Mouse (Mus musculus) embryonic facial prominence, embryonic 14.5 days (tissue): ENCODE measurements at regions not wholly inside any gene's neighbourhood (a gene's known extent, or its start where the extent isn't known, plus 50 kb on each side); places are given as distances from the start of the nearest gene placed in this dataset.

Experiments used
- ATAC-seq: fragments of 200-750 bp; cut with Nextera tagmentation; 2 replicates; pipeline ENCODE4 v1.8.0; 2017; ENCODE audit warnings: low read depth, moderate number of reproducible peaks, moderate TSS enrichment
- DNase-seq: peaks from one replicate; pipeline ENCODE4 v3.0.0-alpha.2; 2015; ENCODE audit warnings: low spot score
- H3K27ac ChIP-seq: fragments of 300-500 bp; sonication (generic); replicated peaks from 2 replicates; pipeline ENCODE4 v1.5.1; 2014; ENCODE audit warnings: low read depth, mild to moderate bottlenecking, low read length, moderate library complexity
- H3K27me3 ChIP-seq: fragments of 300-500 bp; sonication (generic); replicated peaks from 2 replicates; pipeline ENCODE4 v1.6.1; 2014; ENCODE audit warnings: low read length; ENCODE audit not compliant: control insufficient read depth, insufficient read depth
- H3K36me3 ChIP-seq: fragments of 300-500 bp; sonication (generic); 2 replicates; pipeline ENCODE4 v1.6.1; 2014; ENCODE audit warnings: low read length, mixed read lengths; ENCODE audit not compliant: control insufficient read depth, insufficient read depth
- H3K4me1 ChIP-seq: fragments of 300-500 bp; sonication (generic); 2 replicates; pipeline ENCODE4 v1.6.1; 2014; ENCODE audit warnings: antibody characterized with exemption, low read length; ENCODE audit not compliant: control insufficient read depth, insufficient read depth
- H3K4me2 ChIP-seq: fragments of 300-500 bp; sonication (generic); 2 replicates; pipeline ENCODE4 v1.6.1; 2014; ENCODE audit warnings: low read depth, mild to moderate bottlenecking, low read length, moderate library complexity, mixed read lengths
- H3K4me3 ChIP-seq: fragments of 300-500 bp; sonication (generic); 2 replicates; pipeline ENCODE4 v1.5.1; 2014; ENCODE audit warnings: low read depth, mild to moderate bottlenecking, low read length
- H3K9ac ChIP-seq: fragments of 300-500 bp; sonication (generic); 2 replicates; pipeline ENCODE4 v1.6.1; 2014; ENCODE audit warnings: low read depth, mild to moderate bottlenecking, low read length, moderate library complexity, mixed read lengths
- H3K9me3 ChIP-seq: fragments of 300-500 bp; sonication (generic); 2 replicates; pipeline ENCODE4 v1.6.1; 2016; ENCODE audit warnings: low read length; ENCODE audit not compliant: control insufficient read depth
- WGBS: fragments of 180-500 bp; shearing (Covaris S2); extraction: QIAGEN DNeasy Blood & Tissue Kit; methylation state at CpG from one replicate; pipeline ENCODE4 v1.1.7; 2014; 5-methylcytosine and 5-hydroxymethylcytosine counted together

GRCm38 (mm10) chr2:11960777-11961176 is 183.1 kb downstream of the Ankrd16 start:
- WGBS: 81% methylated on average over 3 of the region's 3 CpGs
- Histone ChIP-seq H3K4me1 (no peaks in the 10 kb centered on the region), H3K36me3 (no peaks in the 10 kb centered on the region), H3K27ac (no peak overlapping the region), H3K9ac (no peak overlapping the region), H3K9me3 (no peaks in the 10 kb centered on the region), H3K4me2 (no peak overlapping the region), H3K27me3 (no peaks in the 10 kb centered on the region), H3K4me3 (no peak overlapping the region)
- ATAC-seq (no peak), DNase-seq (no peak)

- 14% methylated on average over 3 of the region's 3 CpGs for WGBS
- no peak overlapping the region for H3K4me3 ChIP-seq
- H3K36me3 ChIP-seq: no peaks in the 10 kb centered on the region
- no peaks in the 10 kb centered on the region for H3K9me3 ChIP-seq
- DNase-seq: peak; percentile 25
- no peak for ATAC-seq
- no peak overlapping the region for H3K9ac ChIP-seq
- H3K4me2 ChIP-seq: no peak overlapping the region
- H3K4me1 ChIP-seq: no peaks in the 10 kb centered on the region
- H3K27ac ChIP-seq: no peak overlapping the region
- no peaks in the 10 kb centered on the region for H3K27me3 ChIP-seq
Measured at GRCm38 (mm10) chr2:11965374-11965773, 187.7 kb downstream of the Ankrd16 start.

- Histone ChIP-seq H3K4me2 (no peak overlapping the region), H3K27me3 (no peaks in the 10 kb centered on the region), H3K36me3 (no peaks in the 10 kb centered on the region), H3K9ac (no peak overlapping the region), H3K9me3 (no peaks in the 10 kb centered on the region), H3K4me3 (no peak overlapping the region), H3K27ac (no peak overlapping the region), H3K4me1 (no peaks in the 10 kb centered on the region)
- DNase-seq: no peak
- no peak for ATAC-seq
- 77% methylated on average over 2 of the region's 2 CpGs for WGBS
Measured at GRCm38 (mm10) chr2:11967001-11967400, 189.3 kb downstream of the Ankrd16 start.

GRCm38 (mm10) chr2:11971972-11972371 is 194.3 kb downstream of the Ankrd16 start:
- H3K9ac ChIP-seq: no peak overlapping the region
- no peak overlapping the region for H3K27ac ChIP-seq
- DNase-seq (no peak), ATAC-seq (no peak)
- H3K27me3 ChIP-seq: no peaks in the 10 kb centered on the region
- no peak overlapping the region for H3K4me3 ChIP-seq
- H3K4me2 ChIP-seq: no peak overlapping the region
- no peaks in the 10 kb centered on the region for H3K36me3 ChIP-seq
- 88% methylated on average over 5 of the region's 5 CpGs for WGBS
- H3K9me3 ChIP-seq: no peaks in the 10 kb centered on the region
- H3K4me1 ChIP-seq: no peaks in the 10 kb centered on the region

GRCm38 (mm10) chr2:12001938-12002899 is 224.5 kb downstream of the Ankrd16 start:
- no peaks in the 10 kb centered on the region for H3K4me1 ChIP-seq
- no peaks in the 10 kb centered on the region for H3K36me3 ChIP-seq
- no peak overlapping the region for H3K27ac ChIP-seq
- no peak overlapping the region for H3K9ac ChIP-seq
- no peak overlapping the region for H3K4me3 ChIP-seq
- H3K9me3 ChIP-seq: no peaks in the 10 kb centered on the region
- WGBS: 25% methylated on average over 24 of the region's 24 CpGs
- ATAC-seq: no peak
- H3K4me2 ChIP-seq: no peak overlapping the region
- DNase-seq: peak; percentile 71
- no peaks in the 10 kb centered on the region for H3K27me3 ChIP-seq

GRCm38 (mm10) chr2:12004330-12004729 is 226.7 kb downstream of the Ankrd16 start:
- no peak overlapping the region for H3K27ac ChIP-seq
- no peak overlapping the region for H3K9ac ChIP-seq
- H3K9me3 ChIP-seq: no peaks in the 10 kb centered on the region
- no peak overlapping the region for H3K4me2 ChIP-seq
- no peak overlapping the region for H3K4me3 ChIP-seq
- H3K4me1 ChIP-seq: no peaks in the 10 kb centered on the region
- 65% methylated on average over 4 of the region's 4 CpGs for WGBS
- no peaks in the 10 kb centered on the region for H3K27me3 ChIP-seq
- ATAC-seq (no peak), DNase-seq (no peak)
- no peaks in the 10 kb centered on the region for H3K36me3 ChIP-seq

GRCm38 (mm10) chr2:12007201-12007600 is 229.5 kb downstream of the Ankrd16 start:
- Histone ChIP-seq H3K27ac (no peak overlapping the region), H3K36me3 (no peaks in the 10 kb centered on the region), H3K9me3 (no peaks in the 10 kb centered on the region), H3K9ac (no peak overlapping the region), H3K4me2 (no peak overlapping the region), H3K4me3 (no peak overlapping the region), H3K4me1 (no peaks in the 10 kb centered on the region), H3K27me3 (no peaks in the 10 kb centered on the region)
- ATAC-seq (no peak), DNase-seq (no peak)
- WGBS: 94% methylated on average over 4 of the region's 4 CpGs

- no peaks in the 10 kb centered on the region for H3K27me3 ChIP-seq
- no peak overlapping the region for H3K4me2 ChIP-seq
- ATAC-seq (no peak; the same call in 1 of the 2 replicates), DNase-seq (peak; percentile 33)
- 35% methylated on average over 3 of the region's 3 CpGs for WGBS
- no peak overlapping the region for H3K9ac ChIP-seq
- no peaks in the 10 kb centered on the region for H3K4me1 ChIP-seq
- no peak overlapping the region for H3K27ac ChIP-seq
- no peaks in the 10 kb centered on the region for H3K36me3 ChIP-seq
- H3K4me3 ChIP-seq: no peak overlapping the region
- no peaks in the 10 kb centered on the region for H3K9me3 ChIP-seq
Measured at GRCm38 (mm10) chr2:12011441-12011840, 233.8 kb downstream of the Ankrd16 start.

- DNase-seq (no peak), ATAC-seq (no peak)
- Histone ChIP-seq H3K4me3 (no peak overlapping the region), H3K27ac (no peak overlapping the region), H3K27me3 (no peaks in the 10 kb centered on the region), H3K9ac (no peak overlapping the region), H3K36me3 (no peaks in the 10 kb centered on the region), H3K4me2 (no peak overlapping the region), H3K4me1 (no peaks in the 10 kb centered on the region), H3K9me3 (no peaks in the 10 kb centered on the region)
- WGBS: 63% methylated on average over 1 of the region's 1 CpGs
Measured at GRCm38 (mm10) chr2:12019607-12020006, 241.9 kb downstream of the Ankrd16 start.
